Mouse (Mus musculus) lung, postnatal 14 days (tissue): Measurements from ENCODE around the gene Nf1.
A peak's percentile ranks its signal among the peaks of the same experiment; 100 is the strongest.

ENCODE experiments used
- DNase-seq: peaks from one replicate; pipeline ENCODE4 v3.0.0; 2021

Gene Nf1

DNA sequence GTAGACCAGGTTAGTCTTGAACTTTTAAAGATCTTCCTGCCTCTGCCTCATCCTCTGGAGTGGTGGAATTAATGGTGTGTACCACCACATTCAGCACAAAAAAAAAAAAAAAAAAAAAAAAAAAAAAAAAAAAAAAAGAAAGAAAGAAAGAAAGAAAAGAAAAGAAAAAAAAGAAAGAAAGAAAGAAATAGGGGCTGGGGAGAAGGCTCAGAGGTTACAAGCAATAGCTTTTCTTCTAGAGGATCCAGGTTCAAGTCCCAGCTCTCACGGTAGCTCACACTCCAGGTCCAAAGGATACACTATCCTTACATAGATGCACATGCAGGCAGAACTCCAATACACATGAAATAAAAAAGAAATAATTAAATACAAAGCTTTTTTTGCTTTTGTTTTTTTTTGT lies 9.9 kb upstream of the Nf1 start:
- DNase-seq: no peak

DNA sequence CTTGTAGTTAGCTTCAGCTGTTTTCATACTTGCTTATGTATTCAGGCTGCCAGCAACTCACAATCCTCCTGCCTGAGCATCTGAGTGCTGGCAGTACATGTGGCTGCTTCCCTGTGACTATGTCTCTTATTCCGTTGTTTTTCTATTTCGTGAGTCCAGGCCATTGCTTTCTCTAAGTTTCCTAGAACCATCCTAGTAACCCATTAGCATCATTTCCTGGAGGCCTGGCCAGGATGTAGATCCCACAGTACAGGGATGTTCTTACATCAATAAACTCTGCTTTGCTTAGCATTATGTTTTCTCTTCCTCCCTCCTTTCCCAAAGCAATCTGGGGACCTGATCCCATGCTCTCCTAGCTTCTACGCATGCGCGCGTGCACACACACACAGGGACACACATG lies 4.4 kb upstream of the Nf1 start:
- DNase-seq: no peak

DNA sequence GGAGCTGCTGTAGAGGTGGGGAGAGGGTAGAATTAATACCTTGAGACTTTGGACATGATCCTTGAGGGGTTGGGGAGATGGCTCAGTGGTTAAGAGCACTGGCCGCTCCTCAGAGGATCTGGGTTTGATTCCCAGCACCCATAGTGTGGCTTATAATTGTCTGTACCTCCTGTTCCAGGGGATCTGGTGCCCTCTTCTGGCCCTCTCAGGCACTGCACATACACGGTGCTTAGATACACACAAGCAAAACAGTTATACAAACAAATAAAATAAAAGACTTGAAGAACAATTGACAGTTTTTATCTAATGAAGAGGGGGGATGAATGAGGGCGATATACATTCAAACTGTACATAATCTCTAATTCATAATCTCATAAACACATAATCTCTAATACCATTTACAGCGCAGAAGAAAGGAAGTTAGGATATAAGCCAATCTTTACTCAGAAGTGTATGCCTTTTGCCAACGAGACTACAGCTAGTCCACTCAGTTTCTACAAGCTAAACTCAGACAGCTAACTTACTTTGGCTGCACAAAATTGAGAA lies 2.7 kb upstream of the Nf1 start:
- DNase-seq: peak; percentile 12

DNA sequence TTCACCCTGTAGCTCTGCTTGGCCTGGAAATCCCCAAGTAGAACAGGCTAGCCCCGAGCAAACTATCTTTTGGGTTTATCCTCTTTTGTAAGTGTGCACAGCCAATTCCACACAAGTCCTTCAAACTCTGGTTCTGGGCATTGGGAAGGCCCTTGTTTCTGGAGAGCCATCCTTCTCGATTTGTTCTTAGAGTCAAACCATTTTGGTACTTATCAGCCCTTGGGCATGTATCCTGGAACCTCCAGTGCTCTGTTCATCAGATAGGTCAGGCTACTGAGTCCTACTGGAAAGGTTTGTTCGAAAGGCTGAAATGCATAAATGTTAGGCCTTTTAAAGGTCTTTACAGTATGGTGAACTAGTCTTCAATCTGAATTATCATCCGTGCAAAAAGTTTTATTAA lies 872 bp upstream of the Nf1 start:
- DNase-seq: no peak

DNA sequence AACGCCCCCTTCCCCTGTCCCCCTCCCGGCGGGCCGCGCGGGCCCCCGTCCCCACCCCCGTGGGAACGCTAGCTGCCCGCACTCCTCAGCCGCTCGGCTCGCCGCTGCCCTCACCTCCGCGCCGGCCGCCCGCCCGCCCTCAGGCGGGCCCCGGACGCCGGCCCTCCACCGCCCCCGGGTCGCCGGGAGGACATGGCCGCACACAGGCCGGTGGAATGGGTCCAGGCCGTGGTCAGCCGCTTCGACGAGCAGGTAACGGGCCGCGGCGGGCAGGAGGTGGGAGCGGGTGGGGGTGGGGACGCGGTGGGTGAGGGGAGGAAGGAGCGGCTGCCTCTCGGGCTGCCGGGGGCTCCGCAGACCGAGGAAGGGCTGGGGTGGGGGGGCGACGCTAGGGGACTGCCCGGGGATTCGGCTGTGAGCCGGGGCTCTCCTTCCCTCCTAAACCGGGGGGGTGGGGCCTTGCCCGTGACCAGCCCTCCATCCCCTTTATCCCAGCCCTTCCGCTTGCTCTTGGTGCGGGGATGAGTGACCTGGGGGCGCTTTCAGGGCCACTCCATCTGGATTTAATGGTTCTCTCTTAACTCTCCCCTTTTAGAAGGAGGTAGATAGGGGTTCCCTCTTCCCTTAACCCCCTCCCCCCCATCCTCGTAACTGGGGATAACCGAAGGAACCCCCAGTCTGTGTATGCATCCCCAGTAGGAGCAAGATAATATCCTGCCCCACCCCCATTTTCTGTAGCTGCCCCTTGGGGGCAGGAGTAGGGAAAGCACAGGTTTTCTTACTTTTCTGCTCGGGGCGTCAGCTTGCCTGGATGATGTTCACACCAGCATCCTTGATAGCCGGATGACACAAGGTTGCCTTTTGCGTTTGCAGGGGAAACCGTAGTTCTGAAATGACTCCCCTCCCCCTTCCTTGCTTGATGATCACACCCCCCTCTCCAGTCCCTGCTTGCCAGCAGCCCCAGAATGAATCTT lies 602 bp downstream of the Nf1 start:
- peak; percentile 41 for DNase-seq

DNA sequence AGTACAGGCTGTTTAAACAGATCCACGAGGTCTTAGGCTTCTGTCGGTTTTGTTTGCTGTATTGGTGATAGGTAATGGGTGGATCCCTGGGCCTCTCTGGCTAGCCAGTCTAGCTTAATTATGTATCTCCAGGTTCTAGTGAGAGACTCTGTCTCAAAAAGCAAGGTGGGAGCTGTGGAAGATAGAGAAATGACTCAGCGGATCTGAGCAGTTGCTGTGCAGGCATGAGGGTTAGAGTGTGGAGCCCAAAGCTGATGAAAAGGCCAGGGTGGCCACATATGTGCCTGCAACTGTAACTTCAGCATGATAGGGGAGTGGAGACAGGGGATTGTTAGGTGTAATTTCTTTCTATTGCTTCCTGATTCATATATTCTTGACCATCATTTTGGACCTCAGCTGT lies 17.5 kb downstream of the Nf1 start:
- DNase-seq: no peak

DNA sequence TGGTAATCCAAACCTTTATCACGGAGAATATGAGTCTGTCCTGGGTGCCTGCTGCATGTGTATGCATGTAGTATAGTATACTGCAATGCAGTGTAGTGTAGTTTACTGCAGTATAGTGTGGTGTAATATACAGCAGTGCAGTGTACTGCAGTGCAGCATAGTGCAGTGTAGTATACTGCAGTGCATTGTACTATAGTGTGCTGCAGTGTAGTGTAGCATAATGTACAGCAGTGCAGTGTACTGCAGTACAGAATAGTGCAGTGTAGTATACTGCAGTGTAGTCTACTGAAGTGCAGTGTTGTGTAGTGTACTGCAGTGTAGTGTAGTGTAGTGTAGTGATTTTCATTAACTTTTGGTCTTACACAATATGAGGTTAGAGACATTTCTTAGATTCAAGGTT lies 17.9 kb downstream of the Nf1 start:
- no peak for DNase-seq

DNA sequence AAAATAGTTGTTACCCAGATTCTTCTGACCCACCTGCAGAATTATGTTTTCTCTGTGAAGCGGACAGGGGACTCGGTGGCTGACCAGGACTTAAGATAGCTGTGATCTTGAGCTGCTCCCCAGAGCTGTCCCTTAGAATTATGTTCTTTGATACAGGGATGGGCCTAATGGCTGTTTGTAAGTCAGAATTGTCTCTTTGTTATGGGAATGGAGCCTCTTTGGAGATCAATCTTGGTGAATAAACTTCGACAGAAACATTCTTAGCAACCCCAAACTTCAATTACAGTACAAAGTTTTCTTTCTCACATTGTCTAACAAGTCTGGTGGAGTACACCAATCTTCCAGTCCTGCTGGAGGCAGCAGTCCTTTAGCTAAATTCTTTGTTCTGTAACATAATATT lies 25.5 kb downstream of the Nf1 start:
- DNase-seq: no peak

DNA sequence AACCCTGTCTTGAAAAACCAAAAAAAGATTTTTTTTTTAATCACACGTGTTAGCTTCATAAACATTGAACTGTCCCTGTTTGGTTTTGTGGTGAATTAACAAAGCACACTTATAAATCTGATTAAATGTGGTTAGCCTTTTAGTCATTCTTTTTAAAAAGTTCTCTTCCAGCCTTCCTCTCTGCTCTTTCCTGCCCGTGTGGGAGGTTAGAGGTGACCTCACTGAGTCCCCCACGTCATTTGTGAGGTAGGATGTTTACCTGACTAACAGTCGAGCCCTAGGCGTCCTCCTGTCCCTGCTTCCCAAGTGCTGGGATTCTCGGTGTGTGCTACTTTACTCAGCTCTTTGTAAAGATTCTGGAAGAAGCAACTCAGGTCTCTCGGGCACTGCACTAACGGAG lies 26.8 kb downstream of the Nf1 start:
- DNase-seq: no peak

DNA sequence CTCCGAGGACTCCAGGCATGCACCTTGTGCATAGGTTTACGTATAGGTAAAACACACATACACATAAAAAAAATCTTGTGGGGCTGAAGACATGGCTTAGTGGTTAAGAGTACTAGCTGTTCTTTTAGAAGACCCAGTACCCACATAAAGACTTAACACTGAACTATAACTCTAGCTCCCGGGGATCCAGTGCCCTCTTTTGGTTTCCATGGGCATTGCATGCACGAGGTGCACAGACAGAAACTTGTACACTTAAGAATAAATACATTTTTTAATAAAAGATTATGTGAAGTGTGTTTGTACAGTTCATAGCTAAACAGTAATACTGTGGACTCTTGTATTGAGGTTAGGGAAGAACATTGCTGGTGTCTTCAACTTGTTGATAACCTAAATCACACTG lies 33.5 kb downstream of the Nf1 start:
- DNase-seq: peak; percentile 15

DNA sequence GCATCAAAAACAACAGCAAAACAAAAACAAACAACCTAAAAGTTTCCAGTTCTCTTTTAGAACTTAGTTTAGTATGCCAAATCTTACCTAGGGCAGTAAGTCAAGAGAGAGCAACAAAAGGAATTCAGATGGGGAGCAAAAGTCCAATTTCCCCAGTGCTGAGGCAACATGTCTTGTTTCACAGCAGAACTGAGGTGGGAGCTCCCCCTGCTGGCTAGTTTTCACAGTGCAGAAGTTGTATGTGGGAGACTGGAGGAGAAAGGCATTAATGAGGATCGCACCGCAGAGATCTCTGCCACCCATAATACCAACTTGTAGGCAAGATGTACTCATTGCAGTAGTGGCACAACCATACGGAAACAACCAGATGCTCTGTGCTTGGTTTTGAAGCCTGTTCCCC lies 58.8 kb downstream of the Nf1 start:
- DNase-seq: peak; percentile 96

DNA sequence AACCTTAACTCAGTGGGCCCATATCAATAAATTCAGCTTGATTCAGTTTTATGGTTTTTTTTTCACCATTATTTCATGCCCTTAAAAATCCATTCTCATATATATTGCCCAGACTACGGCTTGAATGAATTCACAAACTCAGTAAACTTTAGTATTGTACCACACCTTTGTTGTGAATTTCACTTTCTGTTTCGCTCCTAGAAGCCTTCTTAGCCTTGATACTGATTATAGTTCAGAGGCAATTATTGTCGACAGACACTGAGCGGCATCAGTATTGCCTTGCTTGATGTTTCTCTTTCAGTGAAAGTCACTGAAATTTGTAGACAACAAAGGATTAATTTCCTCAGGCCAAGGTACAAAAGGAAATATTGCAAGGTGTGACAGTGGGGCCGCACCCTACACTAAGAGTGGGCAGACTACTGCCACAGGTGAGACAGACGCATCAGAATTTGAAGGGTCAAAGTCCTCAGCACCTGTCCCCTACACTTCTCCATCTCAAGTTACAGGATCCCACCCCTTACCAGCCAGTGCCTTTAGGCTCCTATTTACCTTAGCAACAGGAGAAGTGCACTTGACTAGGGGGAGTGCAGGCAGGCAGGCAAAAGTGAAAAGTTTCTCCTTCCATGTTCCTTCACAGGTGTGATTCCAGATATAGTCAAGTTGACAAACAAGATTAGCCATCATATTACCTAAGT lies 64.3 kb downstream of the Nf1 start:
- DNase-seq: no peak

DNA sequence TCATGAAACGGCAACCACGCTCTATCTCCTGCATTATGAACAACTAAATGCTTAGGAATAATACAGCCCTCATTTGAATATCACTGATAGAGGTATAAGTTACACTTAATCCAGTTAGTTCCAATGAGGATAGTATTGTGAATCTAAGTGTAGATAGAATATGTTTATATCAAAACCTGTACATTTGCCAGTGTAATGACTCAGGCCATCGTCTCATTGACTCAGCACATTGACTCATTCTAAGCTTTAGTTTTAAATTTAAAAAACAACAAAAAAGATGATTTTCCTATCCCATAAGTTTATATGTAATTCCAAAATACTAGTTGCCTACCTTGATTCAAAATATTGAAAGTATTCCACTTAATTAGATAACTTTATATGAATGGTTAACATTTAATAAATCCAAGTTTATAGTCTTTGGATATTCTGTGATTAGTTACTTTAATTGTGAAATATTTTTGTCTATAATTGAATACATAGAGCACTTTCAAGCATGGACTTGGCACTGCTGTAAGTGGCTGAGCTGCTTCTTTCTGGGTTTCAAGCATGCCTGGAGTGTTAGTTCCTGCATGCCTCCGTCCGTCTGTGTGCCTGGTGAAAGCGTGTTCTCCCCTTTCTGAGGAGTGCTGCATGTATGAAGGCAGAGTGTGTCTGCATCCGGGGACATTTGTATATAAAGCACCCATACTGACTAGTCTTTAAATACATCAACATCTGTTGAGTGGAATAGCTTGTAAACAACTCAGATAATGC lies 74.4 kb downstream of the Nf1 start:
- DNase-seq: peak; percentile 11

DNA sequence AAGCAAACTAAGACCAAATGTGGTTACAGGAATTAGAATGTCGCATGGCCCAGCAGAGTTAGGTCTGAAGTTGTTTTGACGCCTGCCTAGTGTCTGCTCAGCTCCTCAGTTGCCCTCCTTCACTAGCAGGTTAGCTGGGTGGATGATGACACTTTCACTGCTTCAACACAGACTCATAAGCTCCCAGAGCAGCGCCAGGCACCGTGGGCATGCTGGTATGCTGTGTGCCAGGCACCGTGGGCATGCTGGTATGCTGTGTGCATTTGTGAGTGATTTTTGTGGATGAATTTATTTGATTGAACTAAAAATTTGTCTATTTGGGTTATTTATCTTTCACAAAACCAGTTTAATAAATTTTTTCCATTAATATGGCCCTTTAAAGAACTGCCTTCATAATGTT lies 83.0 kb downstream of the Nf1 start:
- no peak for DNase-seq

DNA sequence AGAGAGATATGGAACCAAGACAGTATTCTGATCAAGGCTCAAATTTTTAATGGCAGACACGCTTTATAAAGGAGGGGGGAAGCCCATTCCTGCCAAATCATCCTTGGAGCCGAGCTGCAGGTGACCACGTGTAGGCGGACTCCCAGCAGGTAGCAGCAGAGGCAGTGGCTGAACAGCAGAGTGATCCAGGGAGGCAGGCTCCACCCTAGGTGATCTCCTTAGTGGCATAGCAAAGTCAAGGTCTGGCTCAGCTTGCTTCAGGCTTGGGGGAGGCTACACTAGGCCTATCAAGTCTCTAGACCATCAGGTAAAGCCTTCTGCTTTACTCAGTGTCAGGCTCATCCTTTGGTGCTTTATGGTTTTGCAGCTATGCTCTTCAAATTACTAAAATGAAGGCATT lies 87.1 kb downstream of the Nf1 start:
- DNase-seq: no peak

DNA sequence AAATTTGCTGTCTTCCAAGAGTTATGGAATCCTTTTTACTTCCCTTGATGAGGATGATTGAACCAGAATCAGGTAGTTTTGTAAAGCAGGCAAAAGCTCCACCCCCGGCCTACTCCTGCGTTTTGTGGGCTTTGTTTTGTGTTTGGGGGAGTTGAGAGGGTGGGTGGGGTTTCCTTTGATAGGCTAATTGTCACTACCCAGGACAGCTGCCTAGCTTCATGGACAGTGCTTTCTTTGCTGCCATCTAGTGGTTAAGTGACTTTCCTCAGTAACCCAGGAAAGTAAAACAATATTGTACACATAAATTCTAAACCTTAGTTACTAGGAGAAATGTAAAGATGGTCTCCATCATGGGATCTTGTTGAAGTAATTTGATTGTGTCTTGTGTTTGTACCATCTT lies 88.1 kb downstream of the Nf1 start:
- DNase-seq: peak; percentile 50

DNA sequence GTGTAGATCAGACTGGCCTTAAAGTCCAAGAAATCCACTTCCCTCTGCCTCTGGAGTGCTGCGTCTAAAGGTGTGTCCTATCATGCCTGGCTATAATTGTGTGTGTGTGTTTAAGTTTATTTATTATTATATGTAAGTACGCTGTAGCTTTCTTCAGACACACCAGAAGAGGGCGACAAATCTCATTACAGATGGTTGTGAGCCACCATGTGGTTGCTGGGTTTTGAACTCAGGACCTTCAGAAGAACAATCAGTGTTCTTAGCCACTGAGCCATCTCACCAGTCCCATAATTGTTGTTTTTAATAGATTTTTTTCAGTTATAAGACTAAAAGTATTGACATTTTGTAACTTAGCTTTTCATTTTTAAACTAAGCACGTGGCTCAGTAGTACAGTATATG lies 95.8 kb downstream of the Nf1 start:
- no peak for DNase-seq

DNA sequence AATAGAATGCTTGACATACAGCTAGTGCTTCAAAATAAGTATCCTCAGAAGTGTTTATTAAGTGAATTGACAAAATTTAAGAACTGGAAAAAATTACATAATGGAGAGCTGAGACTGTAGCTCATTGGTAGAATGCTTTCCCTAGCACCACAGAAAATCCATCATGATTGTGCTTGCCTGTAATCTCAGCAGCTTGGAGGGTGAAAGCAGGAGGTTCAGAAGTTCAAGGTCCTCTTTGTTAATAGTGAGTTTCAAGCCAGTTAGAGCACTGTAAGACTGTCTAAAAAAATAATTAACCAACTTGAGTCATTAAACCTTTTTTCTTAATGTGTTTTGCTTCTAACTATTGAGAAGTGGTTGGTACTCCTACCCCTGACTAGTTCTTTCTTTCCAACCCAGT lies 108.9 kb downstream of the Nf1 start:
- no peak for DNase-seq

DNA sequence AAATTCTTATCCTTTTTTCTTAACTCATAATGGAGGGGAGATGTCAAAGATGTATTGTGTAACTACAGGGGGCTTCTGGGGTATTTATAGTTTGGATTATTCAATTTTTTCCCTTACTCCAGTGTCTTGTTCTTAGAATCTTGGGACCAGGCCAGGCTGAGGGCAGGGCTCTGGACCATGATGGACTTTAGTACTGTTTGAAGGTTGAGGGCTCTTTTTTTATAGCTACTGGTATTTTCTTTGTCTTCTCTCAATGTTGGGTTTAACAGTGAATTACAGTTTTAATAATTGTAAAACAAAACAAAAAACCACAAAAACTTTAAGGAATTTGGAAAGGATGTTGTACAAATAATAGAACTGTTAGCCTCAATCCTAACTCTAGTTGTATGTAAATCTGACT lies 113.5 kb downstream of the Nf1 start:
- DNase-seq: no peak

DNA sequence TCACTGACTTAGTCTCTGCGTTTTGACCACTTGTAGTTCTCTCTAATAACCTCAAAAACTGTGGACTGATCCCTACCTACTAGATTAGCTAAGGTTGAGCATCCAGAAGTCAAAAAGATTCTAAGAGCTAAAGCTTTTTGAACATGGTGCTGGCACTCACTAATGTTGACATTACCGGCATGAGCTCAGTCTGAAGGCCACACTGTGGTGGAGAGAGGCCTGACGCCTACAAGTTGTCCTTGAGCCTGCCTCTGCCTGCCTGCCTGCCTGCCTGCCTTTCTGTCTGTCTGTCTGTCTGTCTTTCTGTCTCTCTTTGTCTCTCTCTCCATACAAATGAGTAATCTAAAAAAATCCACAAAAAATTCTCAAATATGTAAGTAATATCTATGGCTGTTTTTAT lies 118.4 kb downstream of the Nf1 start:
- DNase-seq: no peak

DNA sequence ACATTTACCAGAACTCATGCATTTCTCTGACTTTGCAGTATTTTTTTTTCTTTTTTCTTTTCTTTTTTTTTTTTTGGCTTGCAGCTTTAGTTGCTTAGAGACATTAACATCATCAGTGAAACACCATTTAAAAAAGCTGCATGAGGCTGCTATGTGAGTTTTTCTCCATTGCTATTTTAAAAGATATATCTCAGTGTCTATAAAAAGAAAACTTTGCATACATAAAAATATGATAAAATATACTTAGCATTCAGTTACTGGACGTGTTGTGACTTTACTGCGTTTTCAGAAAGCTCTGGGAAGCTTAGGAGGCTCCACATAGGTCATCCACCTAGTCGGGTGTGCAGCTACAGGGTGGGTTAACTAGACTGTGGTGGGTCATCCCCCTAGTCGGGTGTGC lies 120.4 kb downstream of the Nf1 start:
- no peak for DNase-seq

DNA sequence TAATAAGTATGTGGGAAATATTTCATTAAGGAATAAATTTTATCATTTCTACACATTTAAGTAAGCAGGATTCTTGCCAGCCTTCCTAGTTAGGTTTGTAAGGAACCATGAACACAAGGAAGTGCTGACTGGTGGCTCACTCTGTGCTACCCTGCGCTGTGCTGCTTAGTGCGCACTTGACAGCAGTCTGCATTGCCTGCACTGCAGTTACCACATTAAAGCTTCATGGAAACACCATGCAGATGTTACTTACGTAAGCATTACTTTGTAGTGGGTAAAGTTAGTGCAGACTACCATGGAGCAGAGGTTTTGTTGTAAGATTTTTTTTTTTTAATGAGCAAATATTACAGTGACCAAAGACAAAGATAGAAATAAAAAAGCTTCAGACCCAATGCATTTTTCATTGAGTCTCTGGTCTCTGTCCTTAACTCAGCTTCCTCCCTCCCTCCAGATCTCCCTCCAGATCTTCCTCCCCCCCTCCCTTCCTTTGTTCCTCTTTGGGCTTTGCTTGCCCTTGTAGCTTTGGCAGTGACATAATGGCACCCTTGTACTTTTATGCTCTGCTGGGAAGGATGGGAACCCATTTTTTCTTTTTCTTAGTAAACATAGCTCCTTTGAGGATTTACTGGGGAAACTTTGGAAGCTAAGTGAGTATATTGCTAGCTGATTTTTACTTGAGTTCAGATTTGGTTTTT lies 121.4 kb downstream of the Nf1 start:
- DNase-seq: no peak

DNA sequence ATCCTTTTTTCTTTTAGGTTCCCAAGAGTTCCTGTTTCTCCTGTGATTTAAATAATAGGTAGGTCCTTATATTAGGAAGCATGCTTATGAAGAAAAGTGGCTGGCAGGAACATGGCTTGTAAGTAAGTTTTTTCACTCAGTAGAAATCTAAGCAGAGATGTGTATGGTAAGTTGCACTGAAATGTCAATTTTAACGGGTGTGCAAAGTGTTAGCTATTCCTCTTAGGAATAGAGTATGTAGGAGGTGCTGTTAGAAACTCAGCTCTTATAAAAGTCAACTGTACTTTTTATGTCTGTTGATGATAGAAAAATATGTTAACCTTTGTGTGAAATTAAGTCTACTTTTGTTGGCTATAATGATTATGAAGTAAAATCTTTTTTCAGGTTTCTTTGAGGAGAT lies 128.6 kb downstream of the Nf1 start:
- no peak for DNase-seq
